Mouse (Mus musculus) spleen, postnatal 36 days (tissue): ENCODE data around the gene Cyp4f40.
A peak's percentile ranks its signal among the peaks of the same experiment; 100 is the strongest.
"Not testable (repeated sequence)": the region's sequence is repeated elsewhere in the genome, so short reads cannot be mapped to it uniquely, and the experiment has no call there.

Experiments used
- DNase-seq, 2 experiments: peaks; one replicate each; pipeline ENCODE4 v3.0.0; 2022; ENCODE audit warnings: low spot score in 2 of 2, mixed read lengths in 1 of 2

The Cyp4f40 gene

DNA sequence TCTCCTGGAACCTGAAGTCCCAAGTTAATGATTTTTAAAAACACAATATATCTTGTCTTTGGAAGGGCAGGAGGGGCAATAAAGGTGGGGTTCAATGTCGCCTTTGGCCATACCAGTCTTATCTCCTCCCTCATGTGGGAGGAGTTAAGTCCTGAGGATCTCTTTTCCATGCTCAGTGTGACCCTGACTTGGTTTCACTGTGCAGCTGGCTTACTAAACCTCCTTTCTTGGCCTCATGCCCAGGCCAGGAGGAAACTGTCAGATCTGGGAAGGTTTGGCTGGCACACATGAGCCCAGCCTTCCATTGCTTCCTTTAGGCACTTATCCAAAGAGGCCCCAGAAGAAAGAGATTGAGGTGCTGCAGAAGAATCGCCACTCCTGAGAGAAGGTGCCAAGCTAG lies at the start of gene Cyp4f40:
TSS of gene Cyp4f40 (plus strand) at position 189 of the 400 bp plus-strand sequence.
- DNase-seq: peak in 1 of 2 experiments; percentile 1

DNA sequence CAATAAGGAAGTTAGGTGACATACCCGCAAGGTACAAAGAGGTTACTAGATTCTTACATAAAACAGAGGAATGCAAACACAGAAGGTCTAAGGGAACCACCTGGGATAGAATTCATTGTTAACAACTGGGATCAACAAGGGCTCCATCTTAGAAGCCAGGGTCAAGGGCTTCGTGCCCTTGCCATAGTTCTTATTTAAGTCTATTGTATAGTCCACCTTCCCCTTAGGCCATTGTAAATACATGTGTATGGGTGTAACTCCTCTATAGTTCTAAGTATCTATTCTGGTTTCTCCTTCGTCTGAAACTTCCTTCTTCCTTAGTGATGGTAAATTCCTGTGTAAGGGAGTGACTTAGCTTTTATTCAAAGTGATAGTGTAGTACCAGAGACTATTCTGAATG lies 48.5 kb upstream of the Cyp4f40 start:
- not testable (repeated sequence) for DNase-seq

DNA sequence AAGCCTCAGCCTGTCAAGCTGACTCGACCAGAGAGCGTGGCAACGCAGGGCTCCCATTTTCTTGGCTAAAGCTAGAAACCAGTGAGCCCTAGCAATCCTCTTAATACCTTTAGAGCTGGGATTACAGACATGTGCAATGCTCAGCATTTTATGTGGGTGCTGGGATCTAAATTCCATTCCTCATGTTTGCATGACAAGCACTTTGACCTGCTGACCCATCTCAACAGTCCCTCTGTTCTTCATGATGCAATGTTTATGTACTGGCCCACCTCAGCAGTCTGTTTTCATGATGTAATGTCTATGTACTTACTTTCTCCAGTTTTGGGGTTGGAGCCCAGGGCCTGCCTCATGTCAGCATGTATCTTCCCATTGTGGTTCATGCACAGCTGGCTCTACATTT lies 47.8 kb upstream of the Cyp4f40 start:
- DNase-seq: no peak

DNA sequence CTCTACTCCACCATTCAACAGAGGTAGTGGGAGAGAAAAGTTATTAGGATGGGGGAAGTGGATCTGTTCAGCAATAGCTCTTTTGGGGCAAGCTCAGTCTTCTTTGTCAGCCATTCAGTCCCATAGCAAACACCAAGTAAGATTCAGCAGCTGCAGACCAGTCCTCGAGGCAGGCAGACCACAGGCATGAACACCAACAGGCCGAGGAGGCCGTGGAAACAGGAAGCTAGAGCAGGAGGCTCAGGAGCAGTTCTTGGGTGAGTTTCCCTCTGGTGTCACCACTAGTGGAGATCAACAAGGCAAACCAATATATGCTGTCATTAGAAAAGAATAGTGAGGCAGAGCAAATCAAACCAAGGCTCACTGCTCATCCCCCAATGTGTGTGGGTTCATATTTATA lies 46.3 kb upstream of the Cyp4f40 start:
- DNase-seq: no peak

DNA sequence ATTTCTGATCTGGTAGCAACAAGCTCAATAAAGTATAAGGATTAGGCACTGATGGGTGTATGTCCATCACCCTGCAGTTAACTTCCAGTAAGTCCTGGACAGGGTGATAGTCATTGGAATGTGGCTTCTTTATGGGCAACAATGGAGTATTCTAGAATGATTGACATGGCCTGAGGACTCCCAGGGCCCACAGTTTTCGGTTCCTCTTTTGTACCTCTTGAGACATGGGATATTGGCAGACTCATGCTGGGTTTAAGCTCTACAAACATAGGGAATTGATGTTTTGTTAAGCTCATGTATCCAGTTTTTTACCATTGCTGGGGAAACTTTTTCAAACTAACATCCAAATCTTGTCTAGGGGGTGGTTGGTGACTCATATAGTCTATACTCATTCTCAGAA lies 41.4 kb upstream of the Cyp4f40 start:
- no peak for DNase-seq

DNA sequence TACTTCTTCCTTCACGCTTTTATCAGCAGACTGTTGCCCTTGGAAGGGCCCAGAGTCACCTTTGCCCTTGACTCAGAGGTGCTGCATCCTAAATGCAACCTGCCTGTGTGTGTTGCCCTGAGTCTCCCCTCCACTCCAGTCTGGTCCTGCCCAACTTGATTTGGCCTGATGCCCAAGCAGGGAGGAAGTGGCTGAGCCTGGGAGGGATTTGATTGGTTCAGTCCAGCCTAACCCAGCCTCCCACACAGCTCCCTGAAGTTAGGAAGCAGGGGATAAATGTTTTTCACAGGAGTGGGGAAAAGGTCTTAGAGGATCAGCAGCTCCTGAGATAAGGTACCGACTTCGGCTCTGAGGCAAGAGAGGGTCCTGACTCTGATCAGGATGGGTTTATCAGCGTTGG lies 37.7 kb upstream of the Cyp4f40 start, which contains the start of gene Cyp4f37:
TSS of gene Cyp4f37 (plus strand) at position 292 of the 400 bp plus-strand sequence.
- not testable (repeated sequence) for DNase-seq

DNA sequence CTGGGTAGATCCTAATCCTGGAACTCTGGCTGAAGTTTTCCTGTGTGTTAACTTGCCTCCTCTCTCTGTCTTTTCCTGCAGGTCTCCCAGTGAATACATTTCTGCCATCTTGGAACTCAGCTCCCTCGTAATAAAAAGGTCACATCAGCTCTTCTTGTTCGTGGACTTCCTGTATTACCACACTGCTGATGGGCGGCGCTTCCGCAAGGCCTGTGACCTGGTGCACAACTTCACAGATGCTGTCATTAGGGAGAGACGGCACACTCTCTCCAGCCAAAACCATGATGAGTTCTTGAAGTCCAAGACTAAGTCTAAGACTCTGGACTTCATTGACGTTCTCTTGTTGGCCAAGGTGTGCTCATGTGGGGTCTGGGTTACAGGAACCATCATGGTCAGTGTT lies 29.0 kb upstream of the Cyp4f40 start:
- DNase-seq: not testable (repeated sequence)

DNA sequence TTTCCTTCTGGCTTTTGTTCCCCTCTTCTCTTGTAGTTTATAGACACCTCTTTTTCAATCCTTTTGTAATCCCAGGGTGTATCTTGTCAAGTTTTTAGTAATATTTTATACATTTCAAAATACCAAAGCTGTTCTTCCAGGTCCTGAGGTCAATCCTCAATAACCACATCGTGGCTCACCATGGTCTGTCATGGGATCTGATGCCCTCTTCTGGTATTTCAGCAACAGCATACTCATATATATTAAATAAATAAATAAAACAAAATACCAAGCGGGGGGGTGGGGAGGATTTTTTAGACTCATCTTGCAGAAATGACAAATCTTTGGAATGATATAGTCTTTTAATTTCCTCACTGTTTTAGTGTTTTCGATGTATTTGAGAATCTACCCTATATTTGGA lies 26.8 kb upstream of the Cyp4f40 start:
- no peak for DNase-seq

DNA sequence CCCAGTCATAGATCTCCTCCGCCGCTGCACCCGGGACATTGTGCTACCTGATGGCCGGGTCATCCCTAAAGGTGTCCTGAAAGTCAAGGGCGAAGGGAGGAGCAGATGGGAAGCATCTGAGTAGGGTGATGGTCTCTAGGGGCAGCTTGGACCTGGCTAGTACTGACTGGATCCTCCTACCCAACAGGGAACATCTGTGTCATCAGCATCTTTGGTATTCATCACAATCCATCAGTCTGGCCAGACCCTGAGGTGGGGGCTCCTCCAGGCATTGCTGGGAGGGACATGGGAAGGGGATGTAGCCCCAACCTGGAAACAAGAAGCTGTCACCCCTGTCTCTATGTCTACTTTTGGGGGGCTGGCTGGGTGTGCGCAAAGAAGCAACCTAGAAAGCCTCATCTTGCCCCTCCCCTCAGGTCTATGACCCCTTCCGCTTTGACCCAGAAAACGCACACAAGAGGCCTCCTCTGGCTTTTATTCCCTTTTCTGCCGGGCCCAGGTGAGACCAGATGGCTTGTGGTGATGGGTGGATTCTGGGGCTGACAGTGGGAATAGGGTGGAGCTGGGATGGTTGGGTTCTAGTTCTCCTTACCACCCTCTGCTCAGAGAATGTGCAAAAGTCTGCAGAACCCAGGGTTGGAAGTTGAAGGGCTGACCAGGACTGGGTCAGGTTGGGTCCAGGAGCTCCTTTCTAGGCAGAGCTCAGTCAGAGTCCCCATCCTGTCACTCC lies 24.3 kb upstream of the Cyp4f40 start:
- DNase-seq: not testable (repeated sequence)

DNA sequence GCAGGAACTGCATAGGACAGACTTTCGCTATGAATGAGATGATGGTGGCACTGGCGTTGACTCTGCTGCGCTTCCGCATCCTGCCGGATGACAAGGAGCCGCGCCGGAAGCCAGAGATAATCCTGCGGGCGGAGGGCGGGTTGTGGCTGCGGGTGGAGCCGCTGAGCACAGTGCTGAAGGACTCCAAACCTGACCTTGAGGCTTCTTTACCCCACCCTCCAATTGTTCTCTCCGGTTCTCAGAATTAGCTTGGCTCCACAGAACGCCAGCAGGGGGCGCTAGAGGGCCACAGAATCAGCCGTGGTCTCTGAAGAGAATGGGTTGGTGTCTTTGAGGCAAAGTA lies 23.8 kb upstream of the Cyp4f40 start:
- peak; percentile 42 to 58 for DNase-seq

DNA sequence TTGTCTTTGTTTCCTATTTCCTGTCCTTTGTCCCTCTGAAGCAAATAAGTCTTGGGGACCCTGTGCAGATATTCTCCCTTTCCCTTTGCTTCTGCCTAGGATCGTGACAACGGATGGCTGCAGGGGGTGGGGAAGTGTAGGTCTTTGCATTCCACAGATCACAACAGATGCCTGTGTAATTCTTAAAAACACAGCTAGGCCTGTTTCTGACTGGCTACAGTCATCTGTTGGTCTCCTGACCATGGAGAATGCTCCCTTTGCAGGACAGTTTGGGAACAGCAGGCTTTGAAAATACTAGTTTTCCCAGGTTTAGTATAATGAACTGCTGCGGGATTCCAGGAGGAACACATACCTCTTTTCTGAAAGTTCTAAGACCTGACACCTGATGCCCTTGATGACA lies 22.4 kb upstream of the Cyp4f40 start:
- no peak for DNase-seq

DNA sequence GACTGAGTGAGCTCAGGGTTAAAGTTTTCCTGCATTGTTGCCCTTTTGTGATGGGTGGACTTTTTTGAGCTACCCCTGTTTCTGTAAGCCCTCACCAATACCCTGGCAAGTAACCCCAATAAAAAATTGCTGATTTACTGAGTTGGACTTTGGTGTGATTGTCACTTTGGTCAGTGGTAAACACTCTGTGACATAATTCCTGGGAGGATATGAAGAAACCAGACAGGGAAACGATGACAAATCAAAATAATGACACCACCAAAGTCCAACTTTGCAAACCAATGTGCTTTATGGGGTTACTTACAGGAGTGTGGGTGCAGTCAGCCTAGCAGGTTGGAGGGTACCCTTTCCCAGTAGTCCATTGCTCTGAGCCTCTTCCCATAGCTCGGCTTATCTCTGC lies 21.5 kb upstream of the Cyp4f40 start:
- no peak for DNase-seq

DNA sequence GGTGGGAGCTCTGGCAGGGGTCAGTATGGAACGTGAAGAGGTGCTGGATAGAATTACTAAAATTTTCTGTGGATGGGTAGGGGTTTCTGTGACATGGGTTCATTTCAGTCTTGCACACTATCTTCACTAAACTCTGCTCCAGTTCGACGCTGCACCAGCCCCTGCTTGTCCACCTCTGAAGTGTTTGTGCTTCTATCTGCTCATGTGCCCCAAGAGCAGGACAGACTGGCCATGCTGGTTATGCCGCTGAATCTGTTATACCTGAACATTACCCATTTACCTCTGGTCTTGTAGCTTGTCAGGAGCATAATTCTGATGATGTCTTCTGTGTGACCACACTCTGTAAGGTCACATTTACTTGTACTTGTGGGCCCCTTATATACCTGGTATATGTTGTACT lies 12.1 kb upstream of the Cyp4f40 start:
- no peak for DNase-seq

DNA sequence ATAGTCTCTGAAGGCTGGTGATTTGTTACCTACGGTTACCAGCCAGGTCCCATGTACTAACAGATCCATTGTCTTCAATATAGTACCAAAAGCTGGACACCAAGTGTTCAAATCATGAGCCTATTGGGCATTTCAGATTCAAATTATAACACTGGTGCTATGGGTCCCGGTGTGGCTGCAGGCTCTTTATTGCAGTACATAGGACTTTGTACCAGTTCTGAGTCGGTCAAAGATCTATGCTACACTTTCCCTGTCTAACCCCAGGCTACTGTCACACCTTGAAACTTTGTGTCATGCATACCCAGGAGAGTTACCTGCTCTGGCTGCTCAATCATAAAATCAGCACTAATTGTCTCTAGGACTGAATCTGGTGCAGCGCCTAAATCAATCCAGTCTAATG lies 4.8 kb upstream of the Cyp4f40 start:
- no peak for DNase-seq

DNA sequence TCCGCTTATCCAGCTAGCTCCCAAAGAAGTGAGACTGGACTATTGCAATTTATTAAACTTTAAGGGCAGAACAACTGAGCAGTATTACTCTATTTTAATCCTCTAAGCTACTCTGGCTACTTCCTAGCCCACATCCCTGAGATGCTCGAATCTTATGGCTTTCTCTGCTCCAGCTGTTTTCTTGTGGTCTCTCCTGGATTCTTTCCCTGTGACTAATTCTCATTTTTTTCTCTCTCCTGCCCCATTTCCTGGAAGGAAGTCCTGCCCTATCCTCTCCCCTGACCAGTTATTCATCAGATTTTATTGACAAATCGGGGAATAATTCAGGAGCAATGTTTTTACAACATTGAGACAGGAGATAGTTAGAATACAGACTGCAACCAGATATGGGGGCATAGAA lies 1.7 kb upstream of the Cyp4f40 start:
- DNase-seq: no peak

DNA sequence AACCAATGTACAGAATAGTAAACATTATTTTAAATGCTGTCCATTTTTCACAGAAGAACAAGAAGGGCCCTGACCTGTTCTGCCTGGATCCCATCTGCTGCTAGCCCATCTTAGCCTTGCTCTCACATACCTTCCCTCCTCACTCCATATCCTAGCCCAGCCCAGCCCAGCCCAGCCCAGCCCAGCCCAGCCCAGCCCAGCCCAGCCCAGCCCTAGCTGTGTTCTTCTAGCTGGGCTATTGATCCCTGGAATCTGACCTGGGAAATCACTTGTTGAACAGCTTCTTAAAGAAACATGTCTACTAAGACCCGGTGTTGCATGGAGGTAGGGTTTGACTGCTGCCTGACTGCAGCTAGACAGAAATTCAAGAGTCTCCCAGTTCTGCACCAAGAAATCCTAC lies 454 bp upstream of the Cyp4f40 start:
- no peak for DNase-seq

DNA sequence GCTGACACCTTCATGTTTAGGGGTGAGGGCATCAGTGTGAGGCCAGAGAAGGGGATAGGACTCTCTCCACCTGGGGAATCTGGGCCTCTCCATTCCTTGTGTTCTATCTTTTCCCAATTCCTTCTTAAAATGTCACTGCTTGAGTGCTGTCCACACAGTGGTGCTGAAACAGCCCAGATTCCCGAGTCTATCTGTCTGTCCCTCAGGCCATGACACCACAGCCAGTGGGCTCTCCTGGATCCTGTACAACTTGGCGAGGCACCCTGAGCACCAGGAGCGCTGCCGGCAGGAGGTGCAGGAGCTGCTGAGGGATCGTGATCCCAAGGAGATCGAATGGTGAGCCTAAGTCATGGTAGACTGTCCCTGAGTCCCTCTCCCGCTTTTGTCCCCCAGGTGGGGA lies 15.3 kb downstream of the Cyp4f40 start:
- no peak for DNase-seq

DNA sequence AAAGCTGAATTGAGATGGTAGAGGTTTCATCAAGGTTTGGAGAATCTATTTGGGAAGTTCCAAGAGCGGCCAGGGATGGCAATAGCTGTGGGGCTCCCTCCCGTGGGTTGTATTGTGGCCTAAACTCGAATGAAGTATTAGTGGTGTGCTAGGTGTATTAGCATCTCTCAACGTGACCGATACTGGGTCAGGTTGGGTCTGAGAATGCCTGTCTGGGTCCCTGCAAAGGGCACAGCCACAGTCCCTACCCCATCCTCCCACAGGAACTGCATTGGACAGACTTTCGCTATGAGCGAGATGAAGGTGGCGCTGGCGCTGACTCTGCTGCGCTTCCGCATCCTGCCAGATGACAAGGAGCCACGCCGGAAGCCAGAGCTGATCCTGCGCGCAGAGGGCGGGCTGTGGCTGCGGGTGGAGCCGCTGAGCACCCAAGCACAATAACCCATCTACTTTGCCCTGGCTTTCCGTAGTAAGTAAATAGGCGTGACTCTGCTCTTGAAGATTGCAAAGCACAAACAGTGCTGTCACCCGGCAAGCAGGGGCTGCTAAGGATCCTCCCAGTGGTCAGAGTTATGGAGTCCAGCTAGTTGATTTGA lies 17.4 kb downstream of the Cyp4f40 start:
- DNase-seq: no peak

DNA sequence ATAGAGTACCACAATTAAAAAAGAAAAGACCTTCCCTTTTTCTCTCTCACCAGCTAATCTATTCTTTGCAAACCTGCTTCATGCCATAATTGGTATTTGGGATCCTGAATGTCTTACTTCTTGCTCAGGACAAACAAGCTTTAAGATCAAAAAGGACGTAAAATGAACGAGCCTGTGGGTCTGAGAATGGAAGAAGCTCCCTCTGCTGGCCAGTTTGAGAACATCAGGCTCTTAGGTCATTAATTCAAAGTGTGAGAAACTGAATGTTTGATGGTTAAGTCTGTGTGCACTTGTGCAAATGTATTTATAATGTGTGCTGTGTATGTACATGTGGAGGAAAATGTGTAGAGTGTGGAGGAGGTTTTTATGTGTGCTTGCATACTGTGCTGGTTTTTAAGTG lies 21.7 kb downstream of the Cyp4f40 start:
- DNase-seq: peak in 1 of 2 experiments; percentile 4

DNA sequence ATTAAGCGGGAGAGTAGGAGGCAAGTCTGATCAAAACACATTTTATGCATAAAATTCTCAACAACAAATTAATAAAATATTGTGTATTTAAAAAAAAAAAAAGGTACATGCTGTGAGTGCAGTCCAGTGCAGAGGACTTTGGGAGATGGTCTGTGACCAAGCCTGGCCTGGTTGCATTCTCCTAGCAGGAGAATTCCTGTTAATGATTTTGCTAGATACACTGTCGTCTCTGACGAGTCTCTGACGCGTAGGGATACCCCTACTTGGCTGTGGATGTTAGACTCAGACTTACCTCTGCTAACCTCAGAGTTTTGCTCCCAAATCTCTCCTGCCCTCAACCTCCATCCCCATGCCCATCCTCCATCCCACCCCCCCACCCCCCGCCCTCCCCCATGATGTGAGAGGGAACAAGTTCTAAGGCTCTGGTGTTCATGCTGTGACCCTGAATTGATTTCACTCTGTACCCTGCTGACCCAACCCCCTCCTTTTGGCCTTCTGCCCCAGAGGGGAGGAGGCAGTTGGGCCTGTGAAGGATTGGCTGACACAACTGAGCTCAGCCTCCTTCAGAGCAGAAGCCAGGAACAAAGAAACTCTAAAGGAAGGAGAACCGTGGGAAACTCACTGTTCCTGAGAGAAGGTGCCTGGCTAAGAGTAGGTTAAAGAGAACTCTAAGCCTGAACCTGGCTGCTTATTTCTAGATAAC lies 26.5 kb downstream of the Cyp4f40 start, which contains the start of gene Cyp4f15:
TSS of gene Cyp4f15 (plus strand) at position 580 of the 703 bp plus-strand sequence.
- DNase-seq: no peak

DNA sequence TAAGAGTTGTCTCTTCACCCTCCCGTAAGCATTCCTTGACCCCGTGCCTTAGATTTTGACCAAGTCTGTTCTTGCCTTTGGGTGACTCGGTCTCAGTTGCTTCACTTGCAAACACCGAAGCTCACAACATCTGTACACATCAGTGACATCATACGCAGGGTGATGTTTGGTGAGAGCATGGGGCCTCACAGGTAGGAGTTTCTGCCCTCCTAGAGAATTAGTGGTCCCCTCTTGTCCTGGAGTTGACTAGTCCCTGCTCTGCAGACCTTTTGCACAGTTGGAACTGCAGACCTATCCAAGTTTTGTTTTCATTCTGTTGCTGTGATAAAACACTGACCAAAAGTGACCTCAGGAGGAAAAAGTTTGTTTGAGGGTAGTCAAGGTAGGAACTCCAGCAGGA lies 28.0 kb downstream of the Cyp4f40 start:
- DNase-seq: no peak

DNA sequence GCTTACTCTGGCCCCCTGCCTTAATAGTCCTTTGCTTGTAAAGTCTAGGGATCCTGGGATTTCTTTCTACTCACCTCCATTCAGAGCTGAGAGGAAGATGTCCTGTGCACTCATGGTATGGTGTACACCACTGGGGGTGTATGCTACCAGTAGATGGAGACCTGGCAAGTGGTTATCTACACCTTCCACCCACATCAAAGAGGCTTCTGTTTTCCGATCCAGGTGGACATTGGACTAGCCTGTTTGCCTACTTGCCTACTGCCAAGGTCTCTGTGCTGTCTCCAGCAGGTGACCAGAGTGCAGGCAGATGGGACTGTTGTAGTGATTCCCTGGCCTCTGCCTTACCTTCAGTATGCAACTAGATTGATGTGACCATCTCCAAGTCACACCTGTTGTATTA lies 32.3 kb downstream of the Cyp4f40 start:
- DNase-seq: no peak

DNA sequence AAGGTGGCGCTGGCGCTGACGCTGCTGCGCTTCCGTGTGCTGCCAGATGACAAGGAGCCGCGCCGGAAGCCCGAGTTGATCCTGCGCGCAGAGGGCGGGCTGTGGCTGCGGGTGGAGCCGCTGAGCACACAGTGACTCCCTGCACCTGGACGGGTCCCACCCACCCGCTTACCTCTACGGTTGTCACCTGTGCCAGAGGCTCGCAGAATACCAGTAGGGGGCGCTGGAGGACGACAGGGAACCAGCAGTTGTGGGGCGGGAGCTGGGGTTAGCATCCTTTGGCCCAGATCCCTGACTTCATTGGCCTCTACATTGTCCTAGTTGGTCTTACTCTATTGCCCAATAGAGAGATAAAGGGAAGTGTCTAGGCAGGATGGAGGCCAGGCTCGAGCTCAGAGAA lies 44.1 kb downstream of the Cyp4f40 start:
- DNase-seq: no peak
